Mouse (Mus musculus) midbrain, embryonic 16.5 days (tissue): ENCODE data around the gene Olfr1049. TPM values are rescaled to one million over a fixed set of nuclear protein-coding genes. Genes with fewer than 3 reads are reported as not detected.
"Not testable (repeated sequence)": the region's sequence is repeated elsewhere in the genome, so short reads cannot be mapped to it uniquely, and the experiment has no call there.

Experiments used
- ATAC-seq: fragments of 200-750 bp; cut with Nextera tagmentation; 2 replicates; pipeline ENCODE4 v1.8.0; 2017; ENCODE audit warnings: moderate TSS enrichment
- H3K27ac ChIP-seq: fragments of 300-500 bp; sonication (generic); 2 replicates; pipeline ENCODE4 v1.5.1; 2014; ENCODE audit warnings: mild to moderate bottlenecking, low read length, mixed read lengths
- H3K27me3 ChIP-seq: fragments of 300-500 bp; sonication (generic); 2 replicates; pipeline ENCODE4 v1.6.1; 2014; ENCODE audit warnings: low read depth, low read length, mixed read lengths; ENCODE audit not compliant: control insufficient read depth, insufficient read depth
- H3K36me3 ChIP-seq: fragments of 300-500 bp; sonication (generic); 2 replicates; pipeline ENCODE4 v1.6.1; 2014; ENCODE audit warnings: mild to moderate bottlenecking, low read length, moderate library complexity, mixed read lengths; ENCODE audit not compliant: control insufficient read depth, insufficient read depth
- H3K4me1 ChIP-seq: fragments of 300-500 bp; sonication (generic); 2 replicates; pipeline ENCODE4 v1.6.1; 2014; ENCODE audit warnings: mild to moderate bottlenecking, low read length, mixed read lengths; ENCODE audit not compliant: control insufficient read depth, insufficient read depth
- H3K4me2 ChIP-seq: fragments of 300-500 bp; sonication (generic); 2 replicates; pipeline ENCODE4 v1.6.1; 2014; ENCODE audit warnings: mild to moderate bottlenecking, low read length, mixed read lengths
- H3K4me3 ChIP-seq: fragments of 300-500 bp; sonication (generic); 2 replicates; pipeline ENCODE4 v1.5.1; 2014; ENCODE audit warnings: low read depth, mild to moderate bottlenecking, low read length, moderate library complexity, mixed read lengths
- H3K9ac ChIP-seq: fragments of 300-500 bp; sonication (generic); 2 replicates; pipeline ENCODE4 v1.6.1; 2014; ENCODE audit warnings: low read depth, low read length, mixed read lengths
- H3K9me3 ChIP-seq: fragments of 300-500 bp; sonication (generic); replicated peaks from 2 replicates; pipeline ENCODE4 v1.6.1; 2014; ENCODE audit warnings: mild to moderate bottlenecking, low read length, mixed read lengths; ENCODE audit not compliant: control insufficient read depth, poor library complexity, severe bottlenecking
- WGBS: fragments of 180-500 bp; shearing (Covaris S2); extraction: QIAGEN DNeasy Blood & Tissue Kit; methylation state at CpG from one replicate; pipeline ENCODE4 v1.1.7; 2014; 5-methylcytosine and 5-hydroxymethylcytosine counted together
- polyA plus RNA-seq: library from polyadenylated mRNA; unstranded; fragments of >200 nt; fragmentation: Nextera tagmentation; extraction: Ambion mirVana; gene quantifications from 2 replicates; pipeline ENCODE4 v1.2.1, GENCODE M21; 2015

The Olfr1049 gene
- polyA plus RNA-seq: not detected in 2 replicates

GRCm38 (mm10) chr2:86258228-86258627 lies at the start of gene Olfr1049:
Olfr1049 (minus strand) TSS chr2:86258328.
- H3K36me3 ChIP-seq, ATAC-seq, H3K27ac ChIP-seq, H3K4me2 ChIP-seq, H3K27me3 ChIP-seq, H3K4me3 ChIP-seq, H3K9ac ChIP-seq, H3K4me1 ChIP-seq, H3K9me3 ChIP-seq: not testable (repeated sequence)

GRCm38 (mm10) chr2:86292155-86292554 lies 34.0 kb upstream of the Olfr1049 start, which contains the start of gene Olfr1052:
Olfr1052 (plus strand) TSS chr2:86292455.
- Histone ChIP-seq H3K36me3 (no peaks in the 10 kb centered on the region), H3K27ac (no peak within 1 kb of the TSS), H3K9me3 (no peaks in the 10 kb centered on the region), H3K4me2 (no peak within 1 kb of the TSS), H3K27me3 (no peaks in the 10 kb centered on the region), H3K9ac (no peak within 1 kb of the TSS), H3K4me1 (no peaks in the 10 kb centered on the region), H3K4me3 (no peak within 1 kb of the TSS)
- no peak for ATAC-seq

GRCm38 (mm10) chr2:86278988-86279387 lies 20.9 kb upstream of the Olfr1049 start, which contains the start of gene Olfr1051:
Olfr1051 (minus strand) TSS chr2:86279088.
- H3K36me3 ChIP-seq, ATAC-seq, H3K27me3 ChIP-seq, H3K4me3 ChIP-seq, H3K9me3 ChIP-seq, H3K4me2 ChIP-seq, H3K9ac ChIP-seq, H3K4me1 ChIP-seq, H3K27ac ChIP-seq: not testable (repeated sequence)

GRCm38 (mm10) chr2:86240189-86240588 lies 17.9 kb downstream of the Olfr1049 start, which contains the start of gene Olfr1048:
Olfr1048 (minus strand) TSS chr2:86240289.
- no peaks in the 10 kb centered on the region for H3K27me3 ChIP-seq
- H3K9me3 ChIP-seq: no peaks in the 10 kb centered on the region
- no peak for ATAC-seq
- no peak within 1 kb of the TSS for H3K4me3 ChIP-seq
- H3K36me3 ChIP-seq: no peaks in the 10 kb centered on the region
- no peak within 1 kb of the TSS for H3K27ac ChIP-seq
- H3K4me1 ChIP-seq: no peaks in the 10 kb centered on the region
- no peak within 1 kb of the TSS for H3K4me2 ChIP-seq
- no peak within 1 kb of the TSS for H3K9ac ChIP-seq

GRCm38 (mm10) chr2:86231301-86231700 lies 26.8 kb downstream of the Olfr1049 start, which contains the start of gene Olfr1047:
Olfr1047 (minus strand) TSS chr2:86231401.
- Histone ChIP-seq H3K4me3 (no peak within 1 kb of the TSS), H3K27me3 (no peaks in the 10 kb centered on the region), H3K9me3 (no peaks in the 10 kb centered on the region), H3K4me2 (no peak within 1 kb of the TSS), H3K4me1 (no peaks in the 10 kb centered on the region), H3K9ac (no peak within 1 kb of the TSS), H3K36me3 (no peaks in the 10 kb centered on the region), H3K27ac (no peak within 1 kb of the TSS)
- 94% methylated on average over 1 of the region's 1 CpGs for WGBS
- ATAC-seq: no peak

GRCm38 (mm10) chr2:86219214-86219613 lies 38.9 kb downstream of the Olfr1049 start, which contains the start of gene Olfr1046:
Olfr1046 (minus strand) TSS chr2:86219314.
- no peak within 1 kb of the TSS for H3K4me3 ChIP-seq
- no peak within 1 kb of the TSS for H3K9ac ChIP-seq
- no peak within 1 kb of the TSS for H3K27ac ChIP-seq
- no peaks in the 10 kb centered on the region for H3K4me1 ChIP-seq
- WGBS: 64% methylated on average over 2 of the region's 2 CpGs
- no peak for ATAC-seq
- no peaks in the 10 kb centered on the region for H3K36me3 ChIP-seq
- no peaks in the 10 kb centered on the region for H3K27me3 ChIP-seq
- no peak within 1 kb of the TSS for H3K4me2 ChIP-seq
- no peaks in the 10 kb centered on the region for H3K9me3 ChIP-seq

Other genes starting within 250 kb of the Olfr1049 start
- 0.79 TPM in 1 of 2 replicates, not detected in the other for gene Olfr1033, start 237.7 kb downstream of the Olfr1049 start, polyA plus RNA-seq
- gene Olfr1034, start 212.5 kb downstream of the Olfr1049 start, polyA plus RNA-seq: not detected in 2 replicates
- gene Olfr1036, start 184.3 kb downstream of the Olfr1049 start, polyA plus RNA-seq: not detected in 2 replicates
- gene Olfr1037, start 170.9 kb downstream of the Olfr1049 start, polyA plus RNA-seq: not detected in 2 replicates
- gene Olfr1039, start 122.4 kb downstream of the Olfr1049 start, polyA plus RNA-seq: not detected in 2 replicates
- gene Olfr1040, start 111.6 kb downstream of the Olfr1049 start, polyA plus RNA-seq: not detected in 2 replicates
- gene Olfr1042, start 96.5 kb downstream of the Olfr1049 start, polyA plus RNA-seq: not detected in 2 replicates
- gene Olfr1043, start 90.8 kb downstream of the Olfr1049 start, polyA plus RNA-seq: not detected in 2 replicates
- gene Olfr1044, start 80.5 kb downstream of the Olfr1049 start, polyA plus RNA-seq: not detected in 2 replicates
- not detected in 2 replicates for gene Olfr52, start 72.6 kb downstream of the Olfr1049 start, polyA plus RNA-seq
- not detected in 2 replicates for gene Olfr1045, start 55.3 kb downstream of the Olfr1049 start, polyA plus RNA-seq
- not detected in 2 replicates for gene Olfr1046, start 39.0 kb downstream of the Olfr1049 start, polyA plus RNA-seq
- gene Olfr1047, start 26.9 kb downstream of the Olfr1049 start, polyA plus RNA-seq: not detected in 2 replicates
- not detected in 2 replicates for gene Olfr1048, start 18.0 kb downstream of the Olfr1049 start, polyA plus RNA-seq
- gene Olfr1051, start 20.8 kb upstream of the Olfr1049 start, polyA plus RNA-seq: not detected in 2 replicates
- gene Olfr1052, start 34.1 kb upstream of the Olfr1049 start, polyA plus RNA-seq: not detected in 2 replicates
- gene Olfr1053, start 57.0 kb upstream of the Olfr1049 start, polyA plus RNA-seq: not detected in 2 replicates
- not detected in 2 replicates for gene Olfr1054, start 77.1 kb upstream of the Olfr1049 start, polyA plus RNA-seq
- not detected in 2 replicates for gene Olfr1055, start 92.0 kb upstream of the Olfr1049 start, polyA plus RNA-seq
- gene Olfr1056, start 104.1 kb upstream of the Olfr1049 start, polyA plus RNA-seq: not detected in 2 replicates
- gene Olfr1057, start 120.1 kb upstream of the Olfr1049 start, polyA plus RNA-seq: not detected in 2 replicates
- not detected in 2 replicates for gene Olfr1058, start 130.2 kb upstream of the Olfr1049 start, polyA plus RNA-seq
- gene Olfr1061, start 155.7 kb upstream of the Olfr1049 start, polyA plus RNA-seq: not detected in 2 replicates
- not detected in 2 replicates for gene Olfr1062, start 168.4 kb upstream of the Olfr1049 start, polyA plus RNA-seq
- gene Olfr1065, start 192.3 kb upstream of the Olfr1049 start, polyA plus RNA-seq: not detected in 2 replicates
- gene Olfr1066, start 197.9 kb upstream of the Olfr1049 start, polyA plus RNA-seq: not detected in 2 replicates
- not detected in 2 replicates for gene Olfr228, start 229.1 kb upstream of the Olfr1049 start, polyA plus RNA-seq